Mouse (Mus musculus): ENCODE measurements around the gene Fam189b.

GRCm38 (mm10) chr3:89183058-89183958 lies at the start of gene Fam189b:
- TF ChIP-seq EP300 (IDR thresholded peaks at IDR 0.05; ENCODE audit: low read depth) (no peak), CTCF (IDR thresholded peaks at IDR 0.05; ENCODE audit: low read depth) (no peak)

All from heart, postnatal 0 days (tissue).